Mouse (Mus musculus): ENCODE data around the gene Sem1. TPM values are rescaled to one million over a fixed set of nuclear protein-coding genes. Genes with fewer than 3 reads are reported as not detected.

The Sem1 gene
- total and polyA plus RNA-seq, 3 experiments: 126 to 176 TPM; not detected in 1

GRCm38 (mm10) chr6:6577741-6578284 is 650 bp downstream of the Sem1 start:
- H3K4me1 ChIP-seq (ENCODE audit: control insufficient read depth in 1 of 2, insufficient read depth in 2 of 2, low read length in 2 of 2): peaks cover 0 to 5% of the 10 kb centered on the region in 2 experiments; a peak in 3 of 4 replicates
- H3K9ac ChIP-seq (ENCODE audit: control insufficient read depth, low read depth, low read length, poor library complexity, severe bottlenecking): peak overlapping the region; percentile 100
- H3K27ac ChIP-seq (ENCODE audit: control insufficient read depth, low read depth, low read length): peak overlapping the region; percentile 85
- H3K27me3 ChIP-seq (ENCODE audit: control insufficient read depth in 1 of 2, insufficient read depth in 2 of 2, low read length in 2 of 2): no peaks in the 10 kb centered on the region
- H3K9me3 ChIP-seq (replicated peaks; ENCODE audit: insufficient read depth, low read length): no peaks in the 10 kb centered on the region
- H3K36me3 ChIP-seq (ENCODE audit: control insufficient read depth in 1 of 2, insufficient read depth in 2 of 2, low read length in 2 of 2): peaks cover 2 to 19% of the 10 kb centered on the region in 2 experiments; a peak in 2 of 4 replicates
- DNase-seq (ENCODE audit: low read depth, low spot score): peak; percentile 64
- H3K4me3 ChIP-seq (ENCODE audit: control insufficient read depth in 1 of 2, insufficient read depth in 1 of 2, low read depth in 2 of 2, low read length in 2 of 2): peak overlapping the region; percentile 88 to 90
- no peak for TF ChIP-seq RAD21 (IDR thresholded peaks at IDR 0.05; ENCODE audit: low read depth, low read length)
- TF ChIP-seq BHLHE40 (IDR thresholded peaks at IDR 0.05; ENCODE audit: borderline replicate concordance, low read depth, low read length): peak; percentile 48; the same call in 1 of the 2 replicates
- no peak for TF ChIP-seq USF2 (IDR thresholded peaks at IDR 0.05; ENCODE audit: borderline replicate concordance in 1 of 2, insufficient read depth in 1 of 2, low read depth in 1 of 2, low read length in 2 of 2)
- 0 out of 2 replicates have a peak, but pooled peaks have one; percentile 29 for TF ChIP-seq MAX (IDR thresholded peaks at IDR 0.05; ENCODE audit: low read length)
- TF ChIP-seq ELF1 (IDR thresholded peaks at IDR 0.05; ENCODE audit: low read depth, low read length): no peak
- peak; percentile 63; the same call in 1 of the 2 replicates for TF ChIP-seq USF1 (IDR thresholded peaks at IDR 0.05; ENCODE audit: low read depth, low read length)
- peak; percentile 41; the same call in 1 of the 2 replicates for TF ChIP-seq SIN3A (IDR thresholded peaks at IDR 0.05; ENCODE audit: low read length)
- peaks cover 38% of the 10 kb centered on the region for H3K79me2 ChIP-seq (ENCODE audit: control insufficient read depth, insufficient read depth, low read length, poor library complexity)

GRCm38 (mm10) chr6:6577291-6577690 is 1.2 kb downstream of the Sem1 start:
- no peaks in the 10 kb centered on the region for H3K27me3 ChIP-seq (ENCODE audit: control insufficient read depth in 1 of 2, insufficient read depth in 2 of 2, low read length in 2 of 2)
- H3K4me1 ChIP-seq (ENCODE audit: control insufficient read depth in 1 of 2, insufficient read depth in 2 of 2, low read length in 2 of 2): peaks cover 0 to 5% of the 10 kb centered on the region in 2 experiments; a peak in 3 of 4 replicates
- no peak for DNase-seq (ENCODE audit: low read depth, low spot score)
- H3K9ac ChIP-seq (ENCODE audit: control insufficient read depth, low read depth, low read length, poor library complexity, severe bottlenecking): peak overlapping the region; percentile 100
- no peak for TF ChIP-seq USF2 (IDR thresholded peaks at IDR 0.05; ENCODE audit: borderline replicate concordance in 1 of 2, insufficient read depth in 1 of 2, low read depth in 1 of 2, low read length in 2 of 2)
- TF ChIP-seq ZMIZ1 (IDR thresholded peaks at IDR 0.05; ENCODE audit: low read depth, low read length): no peak
- TF ChIP-seq MYB (IDR thresholded peaks at IDR 0.05; ENCODE audit: low read depth, low read length): no peak
- TF ChIP-seq USF1 (IDR thresholded peaks at IDR 0.05; ENCODE audit: low read depth, low read length): no peak
- no peak for TF ChIP-seq ZNF384 (IDR thresholded peaks at IDR 0.05; ENCODE audit: low read depth, low read length)
- TF ChIP-seq KAT2A (conservative IDR thresholded peaks at IDR 0.05; ENCODE audit: low read depth, low read length): no peak
- no peak for TF ChIP-seq RCOR1 (IDR thresholded peaks at IDR 0.05; ENCODE audit: low read depth, low read length)
- TF ChIP-seq ZC3H11A (IDR thresholded peaks at IDR 0.05; ENCODE audit: low read depth, low read length): no peak
- no peak for TF ChIP-seq TAL1 (IDR thresholded peaks at IDR 0.05; ENCODE audit: low read length)
- no peak for TF ChIP-seq MAZ (IDR thresholded peaks at IDR 0.05; ENCODE audit: low read depth, low read length)
- no peak for TF ChIP-seq CHD1 (IDR thresholded peaks at IDR 0.05; ENCODE audit: low read depth, low read length)
- no peak for TF ChIP-seq SMC3 (IDR thresholded peaks at IDR 0.05; ENCODE audit: low read depth, low read length)
- no peak; the same call in 1 of the 2 replicates for TF ChIP-seq HCFC1 (IDR thresholded peaks at IDR 0.05; ENCODE audit: low read depth, low read length)
- no peak for TF ChIP-seq NELFE (IDR thresholded peaks at IDR 0.05; ENCODE audit: low read depth, low read length)
- TF ChIP-seq CTCF (IDR thresholded peaks at IDR 0.05 in 2 of 3, conservative IDR thresholded peaks at IDR 0.05 in 1 of 3; ENCODE audit: control insufficient read depth in 1 of 3, insufficient read depth in 1 of 3, low read depth in 2 of 3, low read length in 3 of 3, poor library complexity in 1 of 3, severe bottlenecking in 1 of 3): no peak
- no peak for TF ChIP-seq TBP (IDR thresholded peaks at IDR 0.05; ENCODE audit: low read depth, low read length)
- no peak for TF ChIP-seq GATA1 (IDR thresholded peaks at IDR 0.05; ENCODE audit: low read depth, low read length)
- TF ChIP-seq GABPA (IDR thresholded peaks at IDR 0.05; ENCODE audit: low read depth, low read length): no peak
- H3K4me3 ChIP-seq (ENCODE audit: control insufficient read depth in 1 of 2, insufficient read depth in 1 of 2, low read depth in 2 of 2, low read length in 2 of 2): peak overlapping the region; percentile 88 to 90
- peaks cover 41% of the 10 kb centered on the region for H3K79me2 ChIP-seq (ENCODE audit: control insufficient read depth, insufficient read depth, low read length, poor library complexity)
- H3K9me3 ChIP-seq (replicated peaks; ENCODE audit: insufficient read depth, low read length): no peaks in the 10 kb centered on the region
- H3K36me3 ChIP-seq (ENCODE audit: control insufficient read depth in 1 of 2, insufficient read depth in 2 of 2, low read length in 2 of 2): peaks cover 2 to 19% of the 10 kb centered on the region in 2 experiments; a peak in 2 of 4 replicates
- H3K27ac ChIP-seq (ENCODE audit: control insufficient read depth, low read depth, low read length): no peak overlapping the region

All from MEL (cell line).